Mouse (Mus musculus): Measurements from ENCODE around the gene Sfxn3.

DNA sequence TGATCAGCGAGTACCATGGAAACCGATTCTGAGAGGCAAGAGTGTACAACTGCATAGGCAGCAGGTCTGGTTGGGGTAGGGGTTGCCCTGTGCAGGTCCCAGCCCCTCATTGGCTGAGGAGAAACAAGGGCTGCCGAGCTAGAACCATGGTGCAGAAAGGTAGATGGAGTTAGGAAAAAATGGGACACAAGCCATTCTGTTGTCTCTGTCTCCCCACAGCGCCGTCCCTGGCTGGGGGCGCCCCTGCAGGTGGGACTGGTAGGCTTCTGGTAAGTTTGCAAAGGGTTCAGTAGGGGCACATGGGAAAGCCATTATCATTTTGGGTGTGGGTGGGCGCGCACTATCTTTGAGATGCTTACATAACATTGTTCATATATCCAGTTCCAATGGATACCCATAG lies 6.1 kb downstream of the Sfxn3 start:
- TF ChIP-seq CTCF (IDR thresholded peaks at IDR 0.05; ENCODE audit: extremely low read depth, insufficient read length, insufficient replicate concordance, low read depth, low read length), result no peak
- no peak for TF ChIP-seq POLR2A (IDR thresholded peaks at IDR 0.05; ENCODE audit: low read depth, low read length)
